Mouse (Mus musculus): Measurements from ENCODE around the gene Wdr64. TPM values are rescaled to one million over a fixed set of nuclear protein-coding genes. Genes with fewer than 3 reads are reported as not detected.

Wdr64 gene
- total RNA-seq, 2 experiments from 2014 or later, result not detected

DNA sequence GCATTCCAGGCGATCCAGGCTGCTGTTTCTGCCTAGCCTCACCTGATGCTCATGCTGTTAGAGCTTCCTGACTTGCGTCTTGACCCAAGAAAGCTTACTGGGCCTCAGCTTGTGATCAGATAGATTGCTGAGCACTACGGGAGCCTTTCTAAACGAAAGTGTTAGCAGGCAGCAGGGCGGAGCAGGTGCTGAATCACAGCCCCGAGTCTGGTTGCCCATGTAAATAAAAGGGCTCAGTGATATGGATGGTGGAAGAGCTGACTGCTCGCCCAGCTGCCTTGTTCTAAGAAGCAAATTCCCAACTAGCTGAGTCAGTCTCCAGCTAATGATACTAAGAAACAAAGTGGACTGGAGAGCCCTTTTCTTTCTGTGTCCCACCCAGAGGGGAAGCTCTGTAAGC is 27.4 kb downstream of the Wdr64 start:
- no peak for DNase-seq

- no peak for DNase-seq
These were observed 56.4 kb downstream of the Wdr64 start for GRCm38 (mm10) chr1:175754576-175755364.

GRCm38 (mm10) chr1:175794668-175795067 is 96.3 kb downstream of the Wdr64 start:
- no peak for DNase-seq

GRCm38 (mm10) chr1:175808356-175808755 is 110.0 kb downstream of the Wdr64 start:
- no peak for DNase-seq

- no peak for DNase-seq
These were observed 113.2 kb downstream of the Wdr64 start for GRCm38 (mm10) chr1:175811625-175812024.

DNA sequence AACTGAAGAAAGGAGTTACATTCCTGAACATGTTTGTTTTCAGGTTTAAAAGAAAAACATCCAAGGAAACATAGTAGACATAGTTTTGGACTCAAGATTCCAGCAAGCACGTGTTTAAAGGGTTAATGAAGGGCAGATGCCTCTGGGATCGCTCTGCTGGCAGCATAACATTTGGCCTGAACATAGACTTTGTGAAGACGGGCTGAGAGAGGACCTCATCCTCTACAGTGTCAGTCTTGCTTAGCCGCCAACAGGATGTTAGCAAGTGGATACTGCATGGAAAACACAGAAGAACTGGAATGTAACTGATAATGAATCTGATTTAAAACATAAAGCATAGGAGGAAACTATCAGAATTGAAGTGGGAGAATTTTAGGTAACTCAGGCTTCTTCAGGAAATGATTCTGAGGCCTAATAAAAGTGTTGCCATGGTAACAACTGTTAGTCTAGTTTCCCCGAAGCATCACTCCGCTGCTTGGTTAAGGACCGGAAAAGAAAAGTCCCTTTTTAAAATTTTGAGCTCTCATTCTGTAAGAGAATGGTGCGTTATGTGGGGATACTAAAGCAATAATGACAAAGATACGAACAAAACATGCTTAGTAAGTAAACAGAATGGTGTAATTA is 125.5 kb downstream of the Wdr64 start:
- DNase-seq, result no peak

GRCm38 (mm10) chr1:175828539-175828938 is 130.1 kb downstream of the Wdr64 start:
- DNase-seq, result no peak

GRCm38 (mm10) chr1:175829220-175829619 is 130.8 kb downstream of the Wdr64 start:
- no peak for DNase-seq

GRCm38 (mm10) chr1:175855515-175855914 is 157.1 kb downstream of the Wdr64 start:
- no peak for DNase-seq

Other genes with a start within 250 kb of the Wdr64 start
- under 1 TPM; 0.15 to 0.24 TPM for gene Rgs7, start 206.1 kb upstream of the Wdr64 start, total RNA-seq (2021)
- gene Kmo, start 78.2 kb upstream of the Wdr64 start, total RNA-seq (2021), result under 1 TPM; 0.26 to 0.27 TPM
- 100 to 1,000 TPM; 273 to 299 TPM for gene Fh1, start 73.0 kb upstream of the Wdr64 start, total RNA-seq (2021)
- 1 to 10 TPM; 4.0 to 4.6 TPM for gene Opn3, start 5.8 kb upstream of the Wdr64 start, total RNA-seq (2021)
- gene Chml, start 5.7 kb upstream of the Wdr64 start, total RNA-seq (2021), result 1 to 10 TPM; 2.1 to 3.2 TPM
- under 1 TPM in 1 of 2 experiments, not detected in 1; 0.64 TPM for gene Exo1, start 182.0 kb downstream of the Wdr64 start, total RNA-seq (2021)
- not detected for gene Gm38100, start 221.7 kb downstream of the Wdr64 start, total RNA-seq (2021)